Mouse (Mus musculus) kidney, embryonic 15.5 days (tissue): ENCODE results near the gene Ppp1r3f. TPM values are rescaled to one million over a fixed set of nuclear protein-coding genes. Genes with fewer than 3 reads are reported as not detected.

Source experiments
- polyA plus RNA-seq: library from polyadenylated mRNA; unstranded; fragments of >200 nt; fragmentation: Nextera tagmentation; extraction: Ambion mirVana; gene quantifications from 2 replicates; pipeline ENCODE4 v1.2.1, GENCODE M21; 2015

The Ppp1r3f gene
- polyA plus RNA-seq, 1 experiment from 2014 or later = 2.0 TPM

Other genes with a start within 250 kb of the Ppp1r3f start
- 0.78 and 1.1 TPM in 2 replicates for gene Usp27x, start 198.5 kb downstream of the Ppp1r3f start, polyA plus RNA-seq
- gene Foxp3, start 639 bp downstream of the Ppp1r3f start, polyA plus RNA-seq = not detected in 2 replicates
- 29.9 and 30.5 TPM in 2 replicates for gene Ccdc22, start 31.2 kb upstream of the Ppp1r3f start, polyA plus RNA-seq
- gene Cacna1f, start 32.8 kb upstream of the Ppp1r3f start, polyA plus RNA-seq = 0.04 TPM in 1 of 2 replicates, not detected in the other
- 2.2 and 5.5 TPM in 2 replicates for gene Syp, start 64.2 kb upstream of the Ppp1r3f start, polyA plus RNA-seq
- 10.9 and 13.2 TPM in 2 replicates for gene Prickle3, start 83.0 kb upstream of the Ppp1r3f start, polyA plus RNA-seq
- gene Plp2, start 97.1 kb upstream of the Ppp1r3f start, polyA plus RNA-seq = 156 and 168 TPM in 2 replicates
- gene Magix, start 107.0 kb upstream of the Ppp1r3f start, polyA plus RNA-seq = 0.58 and 0.68 TPM in 2 replicates
- 40.3 and 42.5 TPM in 2 replicates for gene Gpkow, start 122.8 kb upstream of the Ppp1r3f start, polyA plus RNA-seq
- 35.4 and 38.6 TPM in 2 replicates for gene Wdr45, start 140.1 kb upstream of the Ppp1r3f start, polyA plus RNA-seq
- gene Gm45208, start 148.0 kb upstream of the Ppp1r3f start, polyA plus RNA-seq = 0.96 TPM in 1 of 2 replicates, not detected in the other
- gene Praf2, start 154.2 kb upstream of the Ppp1r3f start, polyA plus RNA-seq = 64.4 and 68.9 TPM in 2 replicates
- 19.6 and 20.2 TPM in 2 replicates for gene Ccdc120, start 176.6 kb upstream of the Ppp1r3f start, polyA plus RNA-seq
- gene Tfe3, start 188.3 kb upstream of the Ppp1r3f start, polyA plus RNA-seq = 26.3 and 30.9 TPM in 2 replicates
- gene Gripap1, start 215.5 kb upstream of the Ppp1r3f start, polyA plus RNA-seq = 44.1 and 51.8 TPM in 2 replicates
- gene Kcnd1, start 248.0 kb upstream of the Ppp1r3f start, polyA plus RNA-seq = 1.6 and 1.9 TPM in 2 replicates